Mouse (Mus musculus) left cerebral cortex, postnatal 36 days (tissue): ENCODE data around the gene Rab25. TPM values are rescaled to one million over a fixed set of nuclear protein-coding genes. Genes with fewer than 3 reads are reported as not detected.

Source experiments
- DNase-seq, 2 experiments: peaks; one replicate each; pipeline ENCODE4 v3.0.0; 2021 to 2022; ENCODE audit warnings: low spot score in 2 of 2, mixed read lengths in 1 of 2
- intact Hi-C: fragments of 180-260 bp; cut with DNase I; formaldehyde crosslinking; loops from one replicate; pipeline ENCODE4 v1.15.1; 2025
- microRNA-seq: library from miRNA; unstranded; fragments of <30 nt; microRNA quantifications from one replicate; pipeline ENCODE4 v1.2.0, GENCODE M21; 2022
- total RNA-seq, 2 experiments: library from RNA; stranded (reverse); gene quantifications; 2 replicates each; pipeline ENCODE4 v1.2.3; 2021

The Rab25 gene
- total RNA-seq, 2 experiments from 2014 or later: not detected

GRCm38 (mm10) chr3:88493706-88494582 is 54.2 kb downstream of the Rab25 start:
- intact Hi-C loops: no loop called here

More at GRCm38 (mm10) chr3:88493706-88494582, 54.2 kb downstream of the Rab25 start:
- no peak for DNase-seq

Small RNA genes within 50 kb of the gene (microRNA-seq; reads per million reads assigned to microRNA genes)
- not detected for gene Mir1905

Other genes starting within 250 kb of the Rab25 start
- gene Glmp, start 223.3 kb downstream of the Rab25 start, total RNA-seq: 100 to 1,000 TPM in 1 of 2 experiments, 10 to 100 TPM in 1; 90.8 to 101 TPM
- gene Tmem79, start 212.2 kb downstream of the Rab25 start, total RNA-seq: 1 to 10 TPM in 1 of 2 experiments, under 1 TPM in 1; 0.41 to 1.8 TPM
- gene Smg5, start 212.0 kb downstream of the Rab25 start, total RNA-seq: 10 to 100 TPM; 68.3 to 82.9 TPM
- 1 to 10 TPM; 6.9 to 8.4 TPM for gene Paqr6, start 183.7 kb downstream of the Rab25 start, total RNA-seq
- 1 to 10 TPM in 1 of 2 experiments, not detected in 1; 1.8 TPM for gene Bglap3, start 175.6 kb downstream of the Rab25 start, total RNA-seq
- gene Bglap2, start 169.6 kb downstream of the Rab25 start, total RNA-seq: 1 to 10 TPM; 2.6 to 2.7 TPM
- 1 to 10 TPM in 1 of 2 experiments, not detected in 1; 1.8 TPM for gene Bglap, start 163.8 kb downstream of the Rab25 start, total RNA-seq
- gene Pmf1, start 138.0 kb downstream of the Rab25 start, total RNA-seq: 1 to 10 TPM; 6.0 to 7.3 TPM
- gene Slc25a44, start 123.2 kb downstream of the Rab25 start, total RNA-seq: 10 to 100 TPM; 77.1 to 84.0 TPM
- 10 to 100 TPM; 52.2 to 66.7 TPM for gene Sema4a, start 87.1 kb downstream of the Rab25 start, total RNA-seq
- gene Lmna, start 38.3 kb downstream of the Rab25 start, total RNA-seq: 10 to 100 TPM; 47.1 to 57.3 TPM
- gene Mex3a, start 15.9 kb downstream of the Rab25 start, total RNA-seq: 1 to 10 TPM; 2.6 to 2.9 TPM
- 100 to 1,000 TPM; 103 to 106 TPM for gene Lamtor2, start 4.8 kb upstream of the Rab25 start, total RNA-seq
- gene Ubqln4, start 5.5 kb upstream of the Rab25 start, total RNA-seq: 100 to 1,000 TPM; 129 to 137 TPM
- 10 to 100 TPM; 90.4 to 94.5 TPM for gene Ssr2, start 27.6 kb upstream of the Rab25 start, total RNA-seq
- 100 to 1,000 TPM; 250 to 281 TPM for gene Arhgef2, start 57.7 kb upstream of the Rab25 start, total RNA-seq
- gene Rxfp4, start 104.8 kb upstream of the Rab25 start, total RNA-seq: not detected
- gene Khdc4, start 137.5 kb upstream of the Rab25 start, total RNA-seq: 10 to 100 TPM; 42.4 to 63.2 TPM
- 10 to 100 TPM; 47.9 to 51.3 TPM for gene Rit1, start 168.5 kb upstream of the Rab25 start, total RNA-seq
- 100 to 1,000 TPM; 498 to 620 TPM for gene Syt11, start 226.9 kb upstream of the Rab25 start, total RNA-seq